Mouse (Mus musculus): ENCODE results near the gene Ccl22. TPM values are rescaled to one million over a fixed set of nuclear protein-coding genes. Genes with fewer than 3 reads are reported as not detected.

The Ccl22 gene
- polyA plus RNA-seq, 1 experiment, result not detected

- H3K4me3 ChIP-seq (ENCODE audit: insufficient read depth, low read depth, low read length), result no peak overlapping the region
- 86% methylated on average over 16 of the region's 16 CpGs for WGBS
- no peak overlapping the region for H3K27ac ChIP-seq (ENCODE audit: insufficient read depth, low read depth, low read length)
- TF ChIP-seq CTCF (IDR thresholded peaks at IDR 0.05; ENCODE audit: insufficient read depth, low read depth, low read length) (no peak), POLR2A (IDR thresholded peaks at IDR 0.05; ENCODE audit: insufficient read depth, low read depth, low read length) (no peak)
- peaks cover 56% of the 10 kb centered on the region for H3K4me1 ChIP-seq (ENCODE audit: control insufficient read depth, insufficient read depth, low read length)
Observed at GRCm38 (mm10) chr8:94779534-94780294, 34.3 kb downstream of the Ccl22 start.

DNA sequence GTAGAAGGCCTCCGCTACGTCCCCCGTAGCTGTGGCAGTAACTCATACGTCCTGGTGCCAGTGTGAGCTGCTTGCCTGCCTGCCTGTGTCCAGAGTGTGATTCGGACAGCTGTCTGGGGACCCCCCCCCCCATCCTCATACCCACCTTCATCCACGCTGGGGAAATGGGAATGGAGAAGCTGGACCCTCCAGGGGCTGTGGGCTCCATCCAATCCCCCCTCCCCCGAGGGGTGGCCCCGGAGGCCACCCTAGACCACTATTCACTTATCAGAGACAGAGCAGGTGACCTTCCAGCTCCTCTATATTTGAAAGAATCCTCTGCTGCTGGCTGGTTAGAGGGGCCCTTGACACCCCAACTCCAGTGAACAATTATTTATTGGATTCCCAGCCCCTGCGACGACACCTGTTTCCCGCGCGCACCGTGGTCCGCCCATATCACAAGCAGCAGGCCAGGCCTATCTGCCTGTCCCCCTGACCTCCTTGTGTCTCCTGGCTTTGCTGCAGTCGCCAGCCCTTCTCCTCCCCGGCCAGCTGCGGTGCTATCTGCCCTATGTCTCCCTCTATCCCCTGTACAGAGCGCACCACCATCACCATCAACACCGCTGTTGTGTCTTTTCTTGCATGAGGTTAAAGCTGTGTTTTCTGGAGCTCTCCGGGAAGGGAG is 35.2 kb downstream of the Ccl22 start:
- TF ChIP-seq POLR2A (IDR thresholded peaks at IDR 0.05; ENCODE audit: insufficient read depth, low read depth, low read length), result no peak
- no peak for TF ChIP-seq CTCF (IDR thresholded peaks at IDR 0.05; ENCODE audit: insufficient read depth, low read depth, low read length)
- H3K4me1 ChIP-seq (ENCODE audit: control insufficient read depth, insufficient read depth, low read length), result peaks cover 59% of the 10 kb centered on the region
- no peak overlapping the region for H3K4me3 ChIP-seq (ENCODE audit: insufficient read depth, low read depth, low read length)
- 79% methylated on average over 21 of the region's 21 CpGs for WGBS
- no peak overlapping the region for H3K27ac ChIP-seq (ENCODE audit: insufficient read depth, low read depth, low read length)

- Histone ChIP-seq H3K4me3 (ENCODE audit: insufficient read depth, low read depth, low read length) (no peak overlapping the region), H3K27ac (ENCODE audit: insufficient read depth, low read depth, low read length) (no peak overlapping the region), H3K4me1 (ENCODE audit: control insufficient read depth, insufficient read depth, low read length) (peaks cover 57% of the 10 kb centered on the region)
- TF ChIP-seq CTCF (IDR thresholded peaks at IDR 0.05; ENCODE audit: insufficient read depth, low read depth, low read length) (no peak), POLR2A (IDR thresholded peaks at IDR 0.05; ENCODE audit: insufficient read depth, low read depth, low read length) (no peak)
- WGBS, result 56% methylated on average over 7 of the region's 7 CpGs
Observed at GRCm38 (mm10) chr8:94781155-94781837, 35.9 kb downstream of the Ccl22 start.

GRCm38 (mm10) chr8:94781838-94782235 is 36.4 kb downstream of the Ccl22 start:
- H3K27ac ChIP-seq (ENCODE audit: insufficient read depth, low read depth, low read length), result no peak overlapping the region
- WGBS, result 14% methylated on average over 11 of the region's 11 CpGs
- TF ChIP-seq CTCF (IDR thresholded peaks at IDR 0.05; ENCODE audit: insufficient read depth, low read depth, low read length) (no peak), POLR2A (IDR thresholded peaks at IDR 0.05; ENCODE audit: insufficient read depth, low read depth, low read length) (no peak)
- H3K4me3 ChIP-seq (ENCODE audit: insufficient read depth, low read depth, low read length), result no peak overlapping the region
- H3K4me1 ChIP-seq (ENCODE audit: control insufficient read depth, insufficient read depth, low read length), result peaks cover 57% of the 10 kb centered on the region

DNA sequence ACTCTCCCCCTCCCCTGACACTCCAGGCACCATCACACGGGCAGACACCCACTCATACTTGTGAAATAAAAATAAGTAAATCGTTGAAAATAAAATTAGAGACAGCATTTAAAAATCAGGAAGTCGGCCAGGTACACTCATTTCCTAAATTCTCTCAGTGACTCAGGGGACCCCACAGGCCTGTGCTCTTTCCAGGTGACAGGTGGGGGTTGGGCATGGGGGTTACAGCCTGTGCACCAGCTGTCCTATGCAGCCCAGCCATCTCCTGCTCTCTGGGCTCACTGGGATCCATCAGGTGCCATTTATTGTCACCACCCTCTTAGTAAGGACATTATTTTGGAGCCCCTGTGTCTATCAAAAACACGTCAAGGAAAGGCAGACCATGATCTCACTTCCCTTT is 38.5 kb downstream of the Ccl22 start:
- H3K4me1 ChIP-seq (ENCODE audit: control insufficient read depth, insufficient read depth, low read length), result peaks cover 46% of the 10 kb centered on the region
- no peak overlapping the region for H3K4me3 ChIP-seq (ENCODE audit: insufficient read depth, low read depth, low read length)
- TF ChIP-seq CTCF (IDR thresholded peaks at IDR 0.05; ENCODE audit: insufficient read depth, low read depth, low read length) (no peak), POLR2A (IDR thresholded peaks at IDR 0.05; ENCODE audit: insufficient read depth, low read depth, low read length) (no peak)
- H3K27ac ChIP-seq (ENCODE audit: insufficient read depth, low read depth, low read length), result no peak overlapping the region
- WGBS, result 47% methylated on average over 4 of the region's 4 CpGs

GRCm38 (mm10) chr8:94785247-94785985 is 40.0 kb downstream of the Ccl22 start:
- 60% methylated on average over 12 of the region's 12 CpGs for WGBS
- TF ChIP-seq POLR2A (IDR thresholded peaks at IDR 0.05; ENCODE audit: insufficient read depth, low read depth, low read length) (no peak), CTCF (IDR thresholded peaks at IDR 0.05; ENCODE audit: insufficient read depth, low read depth, low read length) (no peak)
- Histone ChIP-seq H3K4me3 (ENCODE audit: insufficient read depth, low read depth, low read length) (no peak overlapping the region), H3K4me1 (ENCODE audit: control insufficient read depth, insufficient read depth, low read length) (peaks cover 31% of the 10 kb centered on the region), H3K27ac (ENCODE audit: insufficient read depth, low read depth, low read length) (no peak overlapping the region)

- Histone ChIP-seq H3K4me3 (ENCODE audit: insufficient read depth, low read depth, low read length) (no peak overlapping the region), H3K4me1 (ENCODE audit: control insufficient read depth, insufficient read depth, low read length) (peaks cover 25% of the 10 kb centered on the region), H3K27ac (ENCODE audit: insufficient read depth, low read depth, low read length) (no peak overlapping the region)
- WGBS, result 70% methylated on average over 6 of the region's 6 CpGs
- TF ChIP-seq CTCF (IDR thresholded peaks at IDR 0.05; ENCODE audit: insufficient read depth, low read depth, low read length) (no peak), POLR2A (IDR thresholded peaks at IDR 0.05; ENCODE audit: insufficient read depth, low read depth, low read length) (no peak)
Observed at GRCm38 (mm10) chr8:94785995-94786595, 40.7 kb downstream of the Ccl22 start.

All from olfactory bulb, adult 2 months (tissue).